ENCODE assay signal across 29 mouse cellular contexts in the genomic region with DNA sequence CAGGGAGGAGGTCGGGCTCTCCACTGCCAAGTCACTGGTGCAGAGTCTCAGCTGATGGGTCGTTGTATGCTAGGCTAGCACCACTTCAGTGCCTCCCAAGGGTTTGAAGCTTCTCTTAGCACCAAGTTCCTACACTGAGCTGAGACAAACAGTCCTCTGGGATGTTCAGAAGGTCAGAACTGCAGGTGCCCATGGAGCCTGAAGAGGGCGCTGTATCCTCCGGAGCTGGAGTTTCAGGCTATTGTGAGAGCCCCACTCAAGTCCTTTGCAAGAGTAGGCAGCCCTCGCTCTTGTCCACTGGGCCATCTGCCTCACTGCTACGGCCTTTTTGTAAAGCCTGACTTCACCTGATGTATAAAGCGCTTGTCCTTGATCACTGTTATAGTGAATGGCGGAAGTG. TPM values are rescaled to one million over a fixed set of nuclear protein-coding genes. Genes with fewer than 3 reads are reported as not detected.
DNase-seq lines count a peak whose midpoint lies in the region; ATAC-seq and TF ChIP-seq lines count a peak whose summit lies in the region.
"Had no signal": no experiment of that assay in that cellular context is flagged by ENCODE, and none has a peak within 500 bp of the region (broad histone marks: within the 10 kb centered on the region; RNA-seq: fewer than 3 reads in every experiment).

No protein-coding gene starts in this region.

- no peak overlapping the region for H3K9ac ChIP-seq in hindbrain, postnatal 0 days (replicated peaks; ENCODE audit: low read length)
- H3K9ac ChIP-seq in hindbrain, embryonic 14.5 days = no peak overlapping the region
- no peak overlapping the region for H3K9ac ChIP-seq in lung, postnatal 0 days (replicated peaks; ENCODE audit: low read depth)
- no peak overlapping the region for H3K9ac ChIP-seq in neural tube, embryonic 15.5 days (replicated peaks)
- H3K9ac ChIP-seq: forebrain, embryonic 13.5 days; hindbrain, embryonic 13.5 days; limb, embryonic 12.5 days; liver, embryonic 15.5 days; lung, embryonic 15.5 days; midbrain, embryonic 15.5 days had no signal

- no peak for ATAC-seq in hindbrain, postnatal 0 days
- no peak for ATAC-seq in hindbrain, embryonic 14.5 days (ENCODE audit: low FRiP score)
- no peak for ATAC-seq in lung, postnatal 0 days
- ATAC-seq in neural tube, embryonic 15.5 days (ENCODE audit: low FRiP score) = no peak
- ATAC-seq: activated CD4-positive, CD25-positive, alpha-beta regulatory T cell, adult 4 months; forebrain, embryonic 13.5 days; inflammation-experienced regulatory T-cells, adult 6 months; midbrain, embryonic 15.5 days had no signal

- H3K27ac ChIP-seq in hindbrain, postnatal 0 days = no peak overlapping the region
- no peak overlapping the region for H3K27ac ChIP-seq in hindbrain, embryonic 14.5 days
- no peak overlapping the region for H3K27ac ChIP-seq in lung, postnatal 0 days (ENCODE audit: low read length)
- no peak overlapping the region for H3K27ac ChIP-seq in neural tube, embryonic 15.5 days (replicated peaks)
- H3K27ac ChIP-seq: forebrain, embryonic 13.5 days; hindbrain, embryonic 13.5 days; limb, embryonic 12.5 days; liver, embryonic 15.5 days; lung, embryonic 15.5 days; macrophage; midbrain, embryonic 15.5 days had no signal

- peaks cover 2% of the 10 kb centered on the region; the same call in 1 of the 2 replicates for H3K9me3 ChIP-seq in hindbrain, postnatal 0 days (ENCODE audit: low read length)
- H3K9me3 ChIP-seq in hindbrain, embryonic 14.5 days (ENCODE audit: control insufficient read depth, low read length) = no peaks in the 10 kb centered on the region
- no peaks in the 10 kb centered on the region for H3K9me3 ChIP-seq in lung, postnatal 0 days (ENCODE audit: low read length)
- no peaks in the 10 kb centered on the region for H3K9me3 ChIP-seq in neural tube, embryonic 15.5 days (replicated peaks)
- H3K9me3 ChIP-seq: forebrain, embryonic 13.5 days; lung, embryonic 15.5 days; midbrain, embryonic 15.5 days had no signal

- H3K27me3 ChIP-seq in hindbrain, postnatal 0 days (ENCODE audit: insufficient read depth, low read length) = no peaks in the 10 kb centered on the region
- H3K27me3 ChIP-seq in hindbrain, embryonic 14.5 days (ENCODE audit: control insufficient read depth, insufficient read depth, low read length) = no peaks in the 10 kb centered on the region
- H3K27me3 ChIP-seq in lung, postnatal 0 days (replicated peaks; ENCODE audit: insufficient read depth, low read length) = no peaks in the 10 kb centered on the region
- H3K27me3 ChIP-seq in neural tube, embryonic 15.5 days (replicated peaks) = no peaks in the 10 kb centered on the region
- H3K27me3 ChIP-seq: forebrain, embryonic 13.5 days; hindbrain, embryonic 13.5 days; limb, embryonic 12.5 days; liver, embryonic 15.5 days; lung, embryonic 15.5 days; midbrain, embryonic 15.5 days had no signal

- H3K4me3 ChIP-seq in hindbrain, postnatal 0 days (ENCODE audit: low read length) = no peak overlapping the region
- H3K4me3 ChIP-seq in hindbrain, embryonic 14.5 days (replicated peaks; ENCODE audit: low read length) = no peak overlapping the region
- no peak overlapping the region for H3K4me3 ChIP-seq in lung, postnatal 0 days (ENCODE audit: low read depth, low read length)
- H3K4me3 ChIP-seq in neural tube, embryonic 15.5 days (replicated peaks) = no peak overlapping the region
- H3K4me3 ChIP-seq: forebrain, embryonic 13.5 days; hindbrain, embryonic 13.5 days; limb, embryonic 12.5 days; liver, embryonic 15.5 days; lung, embryonic 15.5 days; midbrain, embryonic 15.5 days had no signal

- TF ChIP-seq EP300 in lung, postnatal 0 days (IDR thresholded peaks at IDR 0.05) = no peak

- TF ChIP-seq CTCF in hindbrain, postnatal 0 days (IDR thresholded peaks at IDR 0.05; ENCODE audit: low read depth) = peak; percentile 21; the same call in 1 of the 2 replicates
- peak; percentile 11; the same call in 1 of the 2 replicates for TF ChIP-seq CTCF in lung, postnatal 0 days (IDR thresholded peaks at IDR 0.05)

- WGBS in hindbrain, postnatal 0 days = 76% methylated on average over 8 of the region's 8 CpGs
- 80% methylated on average over 8 of the region's 8 CpGs for WGBS in hindbrain, embryonic 14.5 days
- 77% methylated on average over 8 of the region's 8 CpGs for WGBS in lung, postnatal 0 days
- WGBS in neural tube, embryonic 15.5 days = 79% methylated on average over 8 of the region's 8 CpGs

- DNase-seq in hindbrain, postnatal 0 days (ENCODE audit: low spot score) = no peak
- no peak for DNase-seq in hindbrain, embryonic 14.5 days (ENCODE audit: low spot score)
- no peak for DNase-seq in lung, postnatal 0 days (ENCODE audit: low spot score)
- no peak for DNase-seq in lung, postnatal 25 days (ENCODE audit: low spot score)
- DNase-seq in R1 (ENCODE audit: low read depth, low spot score) = peak; percentile 3
- no peak for DNase-seq in cerebellum, adult 18-20 months
- DNase-seq: adrenal gland, adult 2 months; adrenal gland, postnatal 36 days; cerebellum, adult 8-10 months; cerebellum, postnatal 25 days; gastrocnemius, postnatal 25 days; heart, adult 11 months; heart, postnatal 4 days; kidney, adult 2 months; kidney, postnatal 10 days; layer of hippocampus, adult 9-11 months; right cerebral cortex, postnatal 4 days; thymus, postnatal 14 days had no signal

- H3K4me2 ChIP-seq in hindbrain, postnatal 0 days (ENCODE audit: low read depth, low read length) = no peak overlapping the region
- H3K4me2 ChIP-seq in hindbrain, embryonic 14.5 days (replicated peaks) = no peak overlapping the region
- H3K4me2 ChIP-seq in lung, postnatal 0 days (replicated peaks; ENCODE audit: low read depth, low read length) = no peak overlapping the region
- no peak overlapping the region for H3K4me2 ChIP-seq in neural tube, embryonic 15.5 days
- H3K4me2 ChIP-seq: forebrain, embryonic 13.5 days; heart, embryonic 11.5 days; hindbrain, embryonic 13.5 days; limb, embryonic 12.5 days; liver, embryonic 15.5 days; lung, embryonic 15.5 days; midbrain, embryonic 15.5 days had no signal

- no peaks in the 10 kb centered on the region; the same call in 1 of the 2 replicates for H3K4me1 ChIP-seq in hindbrain, postnatal 0 days (ENCODE audit: insufficient read depth, low read length)
- no peaks in the 10 kb centered on the region for H3K4me1 ChIP-seq in hindbrain, embryonic 14.5 days (replicated peaks; ENCODE audit: control insufficient read depth, insufficient read depth, low read length)
- H3K4me1 ChIP-seq in lung, postnatal 0 days (ENCODE audit: insufficient read depth, low read depth, low read length) = no peaks in the 10 kb centered on the region
- peaks cover 4% of the 10 kb centered on the region; the same call in 1 of the 2 replicates for H3K4me1 ChIP-seq in neural tube, embryonic 15.5 days
- H3K4me1 ChIP-seq: forebrain, embryonic 13.5 days; hindbrain, embryonic 13.5 days; liver, embryonic 15.5 days; lung, embryonic 15.5 days; midbrain, embryonic 15.5 days had no signal

- H3K36me3 ChIP-seq in hindbrain, postnatal 0 days (ENCODE audit: insufficient read depth, low read length) = no peaks in the 10 kb centered on the region
- no peaks in the 10 kb centered on the region for H3K36me3 ChIP-seq in hindbrain, embryonic 14.5 days (replicated peaks; ENCODE audit: control insufficient read depth, insufficient read depth)
- H3K36me3 ChIP-seq in lung, postnatal 0 days (ENCODE audit: insufficient read depth, low read length) = no peaks in the 10 kb centered on the region
- H3K36me3 ChIP-seq in neural tube, embryonic 15.5 days = no peaks in the 10 kb centered on the region
- H3K36me3 ChIP-seq: hindbrain, embryonic 13.5 days; limb, embryonic 12.5 days; liver, embryonic 15.5 days; lung, embryonic 15.5 days; midbrain, embryonic 15.5 days had no signal

RNA-seq across cellular contexts. Expression of a gene that starts 6.8 kb away (rescaled TPM):
- total RNA-seq in hindbrain, postnatal 0 days (2014; rRNA removed) = 65.2 and 77.9 TPM in 2 replicates
- 53.3 and 56.3 TPM in 2 replicates for polyA plus RNA-seq in hindbrain, postnatal 0 days (2015; fragmentation: Nextera tagmentation; extraction: Ambion mirVana)
- polyA plus RNA-seq in hindbrain, embryonic 14.5 days (2014; fragmentation: Nextera tagmentation; extraction: Ambion mirVana) = 76.2 and 83.7 TPM in 2 replicates
- 48.9 and 63.2 TPM in 2 replicates for polyA plus RNA-seq in lung, postnatal 0 days (2015; fragmentation: Nextera tagmentation; extraction: Ambion mirVana)
- polyA plus RNA-seq in neural tube, embryonic 15.5 days (2015; fragmentation: Nextera tagmentation; extraction: Ambion mirVana) = 83.4 and 87.4 TPM in 2 replicates
- polyA plus RNA-seq: activated CD4-positive, CD25-positive, alpha-beta regulatory T cell, adult 4 months; inflammation-experienced regulatory T-cells, adult 6 months; macrophage had no signal
